Mouse (Mus musculus) heart, postnatal 25 days (tissue): ENCODE results near the gene Apba3. TPM values are rescaled to one million over a fixed set of nuclear protein-coding genes. Genes with fewer than 3 reads are reported as not detected.

Experiments
- DNase-seq: peaks from one replicate; pipeline ENCODE4 v3.0.0; 2022; ENCODE audit warnings: low spot score
- intact Hi-C: fragments of 180-260 bp; cut with DNase I; formaldehyde crosslinking; loops from one replicate; pipeline ENCODE4 v1.15.1; 2025
- total RNA-seq, 2 experiments: library from RNA; stranded (reverse); gene quantifications; 2 replicates each; pipeline ENCODE4 v1.2.3; 2021

The Apba3 gene
- total RNA-seq, 2 experiments from 2014 or later, result 98.4 to 123 TPM

- intact Hi-C loops, result no loop called here
- DNase-seq, result no peak
Measured at GRCm38 (mm10) chr10:81302781-81303218, 36.0 kb downstream of the Apba3 start.

DNA sequence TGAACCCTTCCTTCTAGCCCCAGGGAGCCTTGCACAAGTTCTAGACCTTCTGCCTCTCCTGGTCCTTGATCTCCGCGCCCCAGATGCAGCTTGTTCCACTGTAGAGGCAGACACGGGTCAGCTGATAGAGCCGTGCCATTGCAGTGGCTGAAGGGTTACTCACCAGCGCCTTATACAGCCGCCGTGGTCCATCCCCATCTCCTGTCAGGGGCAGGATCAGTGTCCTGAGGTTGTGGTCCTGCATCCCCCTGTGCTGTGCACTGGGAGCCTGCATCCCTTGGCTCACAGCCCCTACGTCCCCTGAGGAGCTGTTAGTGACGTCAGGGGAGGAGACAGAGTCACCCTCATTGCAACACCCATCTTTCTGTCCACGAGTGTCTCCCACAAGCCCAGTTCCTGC is 36.5 kb downstream of the Apba3 start:
- no peak for DNase-seq
- intact Hi-C loops, result no loop called here

DNA sequence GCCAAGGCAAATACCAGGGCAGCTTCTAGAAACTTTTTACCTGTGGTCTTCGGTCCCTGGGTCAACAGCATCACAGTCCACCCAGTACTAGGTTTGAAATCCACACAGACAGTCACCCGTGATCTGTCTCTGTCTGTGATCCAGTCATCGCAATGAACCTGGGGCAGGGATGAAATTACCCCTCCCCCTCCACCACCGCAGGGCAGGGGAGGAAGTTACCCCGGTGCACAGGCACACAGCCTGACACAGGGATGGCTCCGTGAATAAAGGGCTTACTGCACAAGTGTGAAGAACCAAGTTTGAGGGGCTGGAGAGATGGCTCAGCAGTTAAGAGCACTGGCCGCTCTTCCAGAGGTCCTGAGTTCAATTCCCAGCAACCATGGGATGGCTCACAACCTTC is 37.0 kb downstream of the Apba3 start:
- DNase-seq, result no peak
- intact Hi-C loops, result no loop called here

- intact Hi-C loops, result loop anchor here (1.0 kb wide), 1 partner anchor 15 kb away; no protein-coding TSS in a partner anchor
- no peak for DNase-seq
Measured at GRCm38 (mm10) chr10:81304597-81305238, 38.0 kb downstream of the Apba3 start.

- no peak for DNase-seq
- intact Hi-C loops, result loop anchor here (1.0 kb wide), 1 partner anchor 16 kb away; no protein-coding TSS in a partner anchor
Measured at GRCm38 (mm10) chr10:81305663-81306062, 38.9 kb downstream of the Apba3 start.

- intact Hi-C loops, result no loop called here
- no peak for DNase-seq
Measured at GRCm38 (mm10) chr10:81306173-81306668, 39.5 kb downstream of the Apba3 start.

DNA sequence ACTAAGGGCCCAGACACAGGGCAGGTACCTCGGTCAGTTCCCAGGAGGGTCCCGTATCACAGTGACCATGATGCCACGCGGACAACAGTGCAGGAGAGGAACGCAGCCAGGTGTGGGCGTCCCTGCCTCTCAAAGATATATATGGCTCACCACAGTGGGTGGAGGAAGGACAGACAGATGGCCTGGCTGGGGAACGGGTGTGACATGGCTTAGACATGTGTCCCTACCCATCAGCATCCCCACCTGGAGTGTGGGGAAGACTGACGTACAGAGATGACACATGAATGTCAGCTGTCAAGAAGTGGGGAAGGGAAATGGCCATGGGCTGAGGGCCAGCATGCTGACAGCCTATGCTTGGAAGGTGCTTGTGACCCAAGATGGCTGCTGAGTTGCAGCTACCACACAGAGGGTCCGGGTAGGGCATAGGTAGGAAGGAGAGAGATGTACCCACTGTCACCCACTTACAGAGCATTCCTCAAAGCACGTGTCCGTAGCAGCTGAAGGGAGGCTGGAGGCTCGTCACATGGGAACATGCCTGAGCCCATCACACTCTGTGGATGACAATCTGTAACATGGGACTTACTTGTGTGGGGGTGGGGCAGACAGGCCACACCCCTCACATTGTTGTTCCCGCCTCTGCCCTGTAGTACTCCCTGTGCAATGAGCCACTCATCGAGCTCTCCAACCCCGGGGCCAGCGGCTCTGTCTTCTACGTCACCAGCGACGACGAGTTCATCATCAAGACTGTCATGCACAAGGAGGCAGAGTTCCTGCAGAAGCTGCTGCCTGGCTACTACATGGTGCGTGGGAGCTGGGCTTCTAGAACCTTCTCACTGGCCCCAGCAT is 40.3 kb downstream of the Apba3 start:
- DNase-seq, result no peak
- intact Hi-C loops, result no loop called here

- intact Hi-C loops, result no loop called here
- DNase-seq, result no peak
Measured at GRCm38 (mm10) chr10:81309571-81309970, 42.8 kb downstream of the Apba3 start.

DNA sequence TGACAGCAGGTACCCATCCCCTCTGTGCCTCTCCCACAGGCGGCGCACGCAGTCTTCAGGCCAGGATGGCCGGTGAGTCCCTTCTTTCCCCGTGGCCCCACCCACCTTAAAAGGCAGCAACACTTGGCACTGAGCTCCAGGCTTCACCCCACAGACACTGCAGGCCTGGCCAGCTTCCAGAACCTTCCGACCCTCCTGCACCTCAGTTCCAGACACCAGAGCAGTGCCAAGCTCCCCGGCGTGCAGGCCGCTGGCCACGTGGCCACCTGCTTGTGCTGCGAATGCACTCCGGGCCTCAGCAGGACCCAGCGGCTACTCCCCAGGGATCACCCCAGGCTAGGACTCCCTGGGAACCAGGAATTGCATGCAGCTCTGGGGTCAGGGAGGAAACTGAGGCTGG is 46.8 kb downstream of the Apba3 start:
- intact Hi-C loops, result no loop called here
- DNase-seq, result no peak

DNA sequence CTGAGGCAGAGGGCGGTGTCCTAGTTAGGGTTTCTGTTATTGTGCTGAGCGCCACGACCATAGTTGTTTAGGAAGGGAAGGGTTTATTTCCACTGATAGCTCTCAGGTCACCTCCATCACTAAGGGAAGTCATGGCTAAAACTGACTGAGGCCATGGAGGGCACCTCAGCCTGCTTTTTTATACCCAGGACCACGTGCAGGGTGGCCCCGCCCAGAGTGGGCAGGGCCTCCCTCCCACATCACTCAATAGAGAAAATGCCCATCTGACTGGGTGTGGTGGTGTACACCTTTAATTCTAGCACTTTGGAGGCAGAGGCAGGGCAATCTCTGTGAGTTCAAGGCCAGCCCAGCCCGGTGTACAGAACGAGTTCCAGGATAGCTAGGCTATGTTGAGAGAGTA is 47.4 kb downstream of the Apba3 start:
- DNase-seq, result no peak
- intact Hi-C loops, result no loop called here

- no peak for DNase-seq
- intact Hi-C loops, result no loop called here
Measured at GRCm38 (mm10) chr10:81315587-81315986, 48.8 kb downstream of the Apba3 start.

- DNase-seq, result no peak
- intact Hi-C loops, result no loop called here
Measured at GRCm38 (mm10) chr10:81316338-81317060, 49.7 kb downstream of the Apba3 start.

DNA sequence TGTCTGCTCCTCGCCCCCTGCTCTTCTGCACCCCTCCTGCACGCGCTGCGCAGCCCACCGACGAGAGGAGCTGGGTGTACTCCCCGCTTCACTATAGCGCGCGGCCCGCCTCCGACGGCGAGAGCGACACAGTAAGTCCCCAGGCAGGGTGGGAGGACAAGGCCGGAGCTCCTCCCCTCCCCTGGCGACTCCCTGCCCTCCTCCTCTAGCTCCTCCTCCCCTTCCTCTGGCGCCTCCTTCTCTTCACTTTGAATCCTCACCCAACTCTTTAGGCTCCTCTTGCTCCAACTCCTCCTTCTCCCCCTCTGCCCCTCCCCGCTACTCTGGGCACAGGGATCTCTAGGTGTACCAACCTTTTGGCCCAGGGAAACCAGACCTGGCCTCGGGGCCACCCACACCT is 50.5 kb downstream of the Apba3 start:
- DNase-seq, result no peak
- intact Hi-C loops, result no loop called here

DNA sequence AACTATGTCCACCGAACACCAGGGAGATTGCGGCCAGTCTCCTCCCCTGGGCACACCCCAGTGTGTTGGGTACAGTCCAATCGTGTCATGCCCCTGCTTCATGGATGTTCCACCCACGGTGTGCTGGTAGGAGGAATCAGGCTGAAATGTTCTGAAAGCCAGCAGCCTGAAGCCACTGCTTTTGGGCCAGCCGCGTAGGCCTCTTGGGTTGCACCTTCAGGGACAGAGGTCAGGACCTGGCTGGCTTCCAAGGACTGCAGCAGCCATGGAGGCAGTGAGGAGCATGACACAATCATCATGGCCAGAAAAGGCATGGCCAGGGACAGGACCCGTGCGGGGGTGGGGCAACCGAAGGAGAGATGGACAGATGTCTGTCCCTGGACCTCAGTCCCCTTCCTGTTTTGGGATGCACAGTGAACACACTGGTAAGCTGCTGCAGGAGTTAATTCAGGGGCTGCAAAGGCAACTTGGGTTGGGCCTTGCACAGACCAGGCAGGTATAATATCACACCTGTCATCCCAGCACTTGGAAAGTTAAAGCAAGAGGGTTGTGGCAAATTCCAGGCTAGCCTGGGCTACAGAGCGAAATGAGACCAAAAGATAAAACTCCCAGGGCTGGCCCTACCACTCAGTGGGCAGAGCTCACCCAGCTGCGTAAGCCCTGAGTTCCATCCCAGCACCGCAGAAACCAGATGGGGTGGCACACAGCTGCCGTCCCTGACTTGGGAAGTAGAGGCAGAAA is 52.0 kb downstream of the Apba3 start:
- intact Hi-C loops, result no loop called here
- DNase-seq, result no peak

- no peak for DNase-seq
- intact Hi-C loops, result no loop called here
Measured at GRCm38 (mm10) chr10:81319330-81319699, 52.6 kb downstream of the Apba3 start.

- intact Hi-C loops, result loop anchor here (2.0 kb wide), 1 partner anchor 27 kb away; the partner anchor contains the start of gene Pip5k1c
- DNase-seq, result no peak
Measured at GRCm38 (mm10) chr10:81319741-81320549, 53.2 kb downstream of the Apba3 start.

- intact Hi-C loops, result loop anchor here (2.0 kb wide), 1 partner anchor 28 kb away; the partner anchor contains the start of gene Pip5k1c
- peak; percentile 100 for DNase-seq
Measured at GRCm38 (mm10) chr10:81320550-81321347, 54.0 kb downstream of the Apba3 start, which contains the start of gene Cactin. Gene Cactin, plus strand, starts transcription at chr10:81321103.

DNA sequence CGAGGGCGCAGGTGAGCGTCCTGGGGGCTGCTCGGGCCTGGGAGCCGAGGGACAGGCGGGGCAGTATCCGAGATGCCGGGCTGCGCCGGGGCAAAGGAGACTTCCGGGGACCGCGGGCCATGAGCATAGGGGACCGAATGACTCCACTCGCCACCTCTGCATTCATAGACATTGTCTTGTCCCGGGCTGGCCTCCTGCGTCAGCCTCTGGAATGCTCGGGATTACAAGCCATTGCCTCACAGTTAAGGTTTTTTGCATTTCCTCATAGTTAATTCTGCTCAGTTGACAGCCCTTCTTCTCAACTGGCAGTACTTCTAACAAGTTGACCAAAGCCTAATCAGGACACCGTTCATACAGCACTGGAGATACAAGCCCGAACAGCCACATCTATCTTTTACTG is 54.7 kb downstream of the Apba3 start:
- intact Hi-C loops, result loop anchor here (2.0 kb wide), 1 partner anchor 29 kb away; the partner anchor contains the start of gene Pip5k1c

More for the DNA sequence above, 54.7 kb downstream of the Apba3 start:
- DNase-seq, result no peak
